Mouse (Mus musculus) liver, embryonic 14.5 days (tissue): Measurements from ENCODE around the gene Fam186b. TPM values are rescaled to one million over a fixed set of nuclear protein-coding genes. Genes with fewer than 3 reads are reported as not detected.

Experiments used
- ATAC-seq: fragments of 200-750 bp; cut with Nextera tagmentation; 2 replicates; pipeline ENCODE4 v1.8.0; 2017; ENCODE audit warnings: moderate number of reproducible peaks, mild to moderate bottlenecking, moderate library complexity; ENCODE audit not compliant: insufficient read depth
- DNase-seq, 3 experiments: peaks; one replicate each; pipeline ENCODE4 v3.0.0-alpha.2; 2012 to 2013; ENCODE audit warnings: low read depth in 3 of 3, low spot score in 3 of 3
- H3K27ac ChIP-seq: fragments of 300-500 bp; sonication (generic); 2 replicates; pipeline ENCODE4 v1.5.1; 2014; ENCODE audit warnings: moderate library complexity, mild to moderate bottlenecking, control low read depth, inconsistent platforms
- H3K27me3 ChIP-seq: fragments of 300-500 bp; sonication (generic); 2 replicates; pipeline ENCODE4 v1.6.1; 2014; ENCODE audit warnings: mild to moderate bottlenecking, low read length, moderate library complexity; ENCODE audit not compliant: control insufficient read depth, insufficient read depth
- H3K36me3 ChIP-seq: fragments of 300-500 bp; sonication (generic); replicated peaks from 2 replicates; pipeline ENCODE4 v1.6.1; 2014; ENCODE audit warnings: low read depth; ENCODE audit not compliant: control insufficient read depth, insufficient read depth
- H3K4me1 ChIP-seq, 2 experiments: fragments of 200-500 bp in 1 of 2; fragments of 300-500 bp in 1 of 2; sonication (generic) in 1 of 2; replicated peaks; 2 replicates each; pipeline ENCODE4 v1.6.1; 2012 to 2014; ENCODE audit warnings: antibody characterized with exemption in 1 of 2, inconsistent platforms in 1 of 2, low read length in 1 of 2; ENCODE audit not compliant: control insufficient read depth in 2 of 2, insufficient read depth in 2 of 2
- H3K4me2 ChIP-seq: fragments of 300-500 bp; sonication (generic); 2 replicates; pipeline ENCODE4 v1.6.1; 2014; ENCODE audit warnings: low read depth, mild to moderate bottlenecking, control low read depth, moderate library complexity
- H3K4me3 ChIP-seq, 2 experiments: fragments of 200-500 bp in 1 of 2; fragments of 300-500 bp in 1 of 2; sonication (generic) in 1 of 2; 2 replicates each; pipeline ENCODE4 v1.5.1; 2012 to 2014; ENCODE audit warnings: low read depth in 2 of 2, low read length in 2 of 2, mild to moderate bottlenecking in 2 of 2, control low read depth in 1 of 2, inconsistent platforms in 1 of 2, moderate library complexity in 1 of 2; ENCODE audit not compliant: insufficient read depth in 1 of 2
- H3K9ac ChIP-seq: fragments of 300-500 bp; sonication (generic); replicated peaks from 2 replicates; pipeline ENCODE4 v1.6.1; 2014; ENCODE audit warnings: mild to moderate bottlenecking, control low read depth, moderate library complexity
- H3K9me3 ChIP-seq: fragments of 300-500 bp; sonication (generic); 2 replicates; pipeline ENCODE4 v1.6.1; 2016; ENCODE audit warnings: low read length, mixed read lengths; ENCODE audit not compliant: control insufficient read depth
- CTCF ChIP-seq: IDR thresholded peaks from 2 replicates; pipeline ENCODE4 v1.5.1; 2016; ENCODE audit warnings: antibody characterized with exemption, low read depth, control low read depth
- EP300 ChIP-seq: IDR thresholded peaks from 2 replicates; pipeline ENCODE4 v1.6.1; 2016; ENCODE audit warnings: antibody characterized with exemption, low read depth
- WGBS: fragments of 180-500 bp; shearing (Covaris S2); extraction: QIAGEN DNeasy Blood & Tissue Kit; methylation state at CpG from one replicate; pipeline ENCODE4 v1.1.7; 2014; ENCODE audit not compliant: insufficient replicate concordance; 5-methylcytosine and 5-hydroxymethylcytosine counted together
- polyA plus RNA-seq, 2 experiments: library from polyadenylated mRNA; depleted of rRNA in 1 of 2; stranded (reverse) in 1 of 2; unstranded in 1 of 2; fragments of >200 nt; fragmentation: Nextera tagmentation in 1 of 2; extraction: Ambion mirVana in 1 of 2; gene quantifications; 2 replicates each; pipeline versions ENCODE4 v1.2.1 to v1.2.3; 2012 to 2014

Gene Fam186b
- polyA plus RNA-seq, 2 experiments = 0.01 TPM; not detected in 1

- no peak overlapping the region for H3K4me2 ChIP-seq
- WGBS = 64% methylated on average over 9 of the region's 9 CpGs
- H3K27ac ChIP-seq = no peak overlapping the region
- no peak overlapping the region for H3K9ac ChIP-seq
- no peaks in the 10 kb centered on the region for H3K4me1 ChIP-seq
- H3K27me3 ChIP-seq = no peaks in the 10 kb centered on the region
- DNase-seq (no peak), ATAC-seq (no peak)
- H3K9me3 ChIP-seq = no peaks in the 10 kb centered on the region
- TF ChIP-seq CTCF = no peak
- no peak for TF ChIP-seq EP300
- no peak overlapping the region for H3K4me3 ChIP-seq
- H3K36me3 ChIP-seq = no peaks in the 10 kb centered on the region
Observed at GRCm38 (mm10) chr15:99324151-99324550, 28.5 kb upstream of the Fam186b start.

GRCm38 (mm10) chr15:99320978-99321377, 25.3 kb upstream of the Fam186b start:
- Histone ChIP-seq H3K27me3 (no peaks in the 10 kb centered on the region), H3K36me3 (no peaks in the 10 kb centered on the region), H3K4me2 (no peak overlapping the region), H3K9me3 (no peaks in the 10 kb centered on the region), H3K9ac (no peak overlapping the region), H3K4me3 (no peak overlapping the region), H3K27ac (no peak overlapping the region), H3K4me1 (no peaks in the 10 kb centered on the region)
- TF ChIP-seq CTCF (no peak), EP300 (no peak)
- 68% methylated on average over 9 of the region's 9 CpGs for WGBS
- DNase-seq (no peak), ATAC-seq (no peak)

GRCm38 (mm10) chr15:99320168-99320674, 24.5 kb upstream of the Fam186b start:
- Histone ChIP-seq H3K36me3 (no peaks in the 10 kb centered on the region), H3K9me3 (no peaks in the 10 kb centered on the region), H3K4me1 (no peaks in the 10 kb centered on the region), H3K9ac (no peak overlapping the region), H3K27me3 (no peaks in the 10 kb centered on the region), H3K27ac (no peak overlapping the region), H3K4me2 (no peak overlapping the region), H3K4me3 (no peak overlapping the region)
- ATAC-seq (no peak), DNase-seq (no peak)
- 65% methylated on average over 10 of the region's 10 CpGs for WGBS
- TF ChIP-seq CTCF = no peak
- TF ChIP-seq EP300 = no peak

GRCm38 (mm10) chr15:99319411-99319871, 23.8 kb upstream of the Fam186b start:
- no peak overlapping the region for H3K4me2 ChIP-seq
- DNase-seq (no peak), ATAC-seq (no peak)
- H3K4me1 ChIP-seq = no peaks in the 10 kb centered on the region
- WGBS = 48% methylated on average over 3 of the region's 3 CpGs
- H3K27ac ChIP-seq = no peak overlapping the region
- TF ChIP-seq CTCF = no peak
- TF ChIP-seq EP300 = no peak
- no peaks in the 10 kb centered on the region for H3K9me3 ChIP-seq
- H3K36me3 ChIP-seq = no peaks in the 10 kb centered on the region
- H3K4me3 ChIP-seq = no peak overlapping the region
- H3K27me3 ChIP-seq = no peaks in the 10 kb centered on the region
- H3K9ac ChIP-seq = no peak overlapping the region

GRCm38 (mm10) chr15:99318861-99319410, 23.2 kb upstream of the Fam186b start:
- Histone ChIP-seq H3K27ac (no peak overlapping the region), H3K9me3 (no peaks in the 10 kb centered on the region), H3K36me3 (no peaks in the 10 kb centered on the region), H3K9ac (no peak overlapping the region), H3K4me3 (no peak overlapping the region), H3K4me1 (no peaks in the 10 kb centered on the region), H3K4me2 (no peak overlapping the region), H3K27me3 (no peaks in the 10 kb centered on the region)
- ATAC-seq = no peak
- WGBS = 72% methylated on average over 14 of the region's 14 CpGs
- TF ChIP-seq CTCF = no peak
- no peak for TF ChIP-seq EP300
- no peak for DNase-seq
